Mouse (Mus musculus): ENCODE data around the gene Auts2.

DNA sequence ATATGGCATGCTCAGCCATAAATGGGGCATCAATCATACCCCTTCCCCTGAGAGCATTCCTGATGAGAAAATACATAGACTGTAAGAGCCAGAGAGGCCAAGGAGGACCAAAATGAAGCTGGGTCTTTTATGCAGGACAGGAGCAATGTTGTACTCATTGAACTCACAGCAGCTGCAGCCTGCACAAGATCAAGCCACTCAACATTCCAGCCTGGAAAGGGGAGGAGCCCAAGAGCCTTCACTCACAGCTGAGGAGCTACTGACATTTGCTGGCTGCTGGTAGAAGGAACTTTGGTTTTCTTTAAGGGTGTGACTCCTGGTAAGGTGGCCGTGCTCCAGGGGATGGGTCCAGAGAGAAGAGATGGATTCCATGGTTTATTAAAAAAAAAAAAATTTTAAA is 164.2 kb downstream of the Auts2 start:
- TF ChIP-seq CTCF (IDR thresholded peaks at IDR 0.05): no peak
- TF ChIP-seq POLR2A (IDR thresholded peaks at IDR 0.05; ENCODE audit: insufficient read depth, low read depth, low read length): no peak
- no peak for TF ChIP-seq EP300 (IDR thresholded peaks at IDR 0.05; ENCODE audit: insufficient read depth, low read depth, low read length)

All from heart, adult 2 months (tissue).